Mouse (Mus musculus) hindbrain, embryonic 16.5 days (tissue): ENCODE results near the gene Tsga10ip. TPM values are rescaled to one million over a fixed set of nuclear protein-coding genes. Genes with fewer than 3 reads are reported as not detected.
A peak's percentile ranks its signal among the peaks of the same experiment; 100 is the strongest.
"Not testable (repeated sequence)": the region's sequence is repeated elsewhere in the genome, so short reads cannot be mapped to it uniquely, and the experiment has no call there.

Experiments used
- ATAC-seq: fragments of 200-750 bp; cut with Nextera tagmentation; 2 replicates; pipeline ENCODE4 v1.8.0; 2017; ENCODE audit warnings: moderate TSS enrichment, moderate library complexity
- H3K27ac ChIP-seq: fragments of 300-500 bp; sonication (generic); 2 replicates; pipeline ENCODE4 v1.5.1; 2014; ENCODE audit warnings: low read depth, mild to moderate bottlenecking, control low read depth, low read length, moderate library complexity
- H3K27me3 ChIP-seq: fragments of 300-500 bp; sonication (generic); replicated peaks from 2 replicates; pipeline ENCODE4 v1.6.1; 2014; ENCODE audit warnings: low read length; ENCODE audit not compliant: control insufficient read depth, insufficient read depth
- H3K36me3 ChIP-seq: fragments of 300-500 bp; sonication (generic); 2 replicates; pipeline ENCODE4 v1.6.1; 2014; ENCODE audit warnings: mild to moderate bottlenecking, low read length, moderate library complexity, mixed read lengths; ENCODE audit not compliant: control insufficient read depth, insufficient read depth
- H3K4me1 ChIP-seq: fragments of 300-500 bp; sonication (generic); 2 replicates; pipeline ENCODE4 v1.6.1; 2014; ENCODE audit warnings: low read depth, low read length; ENCODE audit not compliant: control insufficient read depth, insufficient read depth
- H3K4me2 ChIP-seq: fragments of 300-500 bp; sonication (generic); 2 replicates; pipeline ENCODE4 v1.6.1; 2014; ENCODE audit warnings: mild to moderate bottlenecking, low read length, control low read depth, moderate library complexity
- H3K4me3 ChIP-seq: fragments of 300-500 bp; sonication (generic); 2 replicates; pipeline ENCODE4 v1.5.1; 2014; ENCODE audit warnings: mild to moderate bottlenecking, low read length, control low read depth, moderate library complexity
- H3K9ac ChIP-seq: fragments of 300-500 bp; sonication (generic); 2 replicates; pipeline ENCODE4 v1.6.1; 2014; ENCODE audit warnings: low read depth, mild to moderate bottlenecking, control low read depth, low read length, moderate library complexity
- H3K9me3 ChIP-seq: fragments of 300-500 bp; sonication (generic); 2 replicates; pipeline ENCODE4 v1.6.1; 2014; ENCODE audit warnings: mild to moderate bottlenecking, low read length, moderate library complexity; ENCODE audit not compliant: control insufficient read depth
- WGBS: fragments of 180-500 bp; shearing (Covaris S2); extraction: QIAGEN DNeasy Blood & Tissue Kit; methylation state at CpG from one replicate; pipeline ENCODE4 v1.1.7; 2014; 5-methylcytosine and 5-hydroxymethylcytosine counted together
- polyA plus RNA-seq: library from polyadenylated mRNA; unstranded; fragments of >200 nt; fragmentation: Nextera tagmentation; extraction: Ambion mirVana; gene quantifications from 2 replicates; pipeline ENCODE4 v1.2.1, GENCODE M21; 2015

The Tsga10ip gene
- polyA plus RNA-seq, 1 experiment from 2014 or later: not detected

DNA sequence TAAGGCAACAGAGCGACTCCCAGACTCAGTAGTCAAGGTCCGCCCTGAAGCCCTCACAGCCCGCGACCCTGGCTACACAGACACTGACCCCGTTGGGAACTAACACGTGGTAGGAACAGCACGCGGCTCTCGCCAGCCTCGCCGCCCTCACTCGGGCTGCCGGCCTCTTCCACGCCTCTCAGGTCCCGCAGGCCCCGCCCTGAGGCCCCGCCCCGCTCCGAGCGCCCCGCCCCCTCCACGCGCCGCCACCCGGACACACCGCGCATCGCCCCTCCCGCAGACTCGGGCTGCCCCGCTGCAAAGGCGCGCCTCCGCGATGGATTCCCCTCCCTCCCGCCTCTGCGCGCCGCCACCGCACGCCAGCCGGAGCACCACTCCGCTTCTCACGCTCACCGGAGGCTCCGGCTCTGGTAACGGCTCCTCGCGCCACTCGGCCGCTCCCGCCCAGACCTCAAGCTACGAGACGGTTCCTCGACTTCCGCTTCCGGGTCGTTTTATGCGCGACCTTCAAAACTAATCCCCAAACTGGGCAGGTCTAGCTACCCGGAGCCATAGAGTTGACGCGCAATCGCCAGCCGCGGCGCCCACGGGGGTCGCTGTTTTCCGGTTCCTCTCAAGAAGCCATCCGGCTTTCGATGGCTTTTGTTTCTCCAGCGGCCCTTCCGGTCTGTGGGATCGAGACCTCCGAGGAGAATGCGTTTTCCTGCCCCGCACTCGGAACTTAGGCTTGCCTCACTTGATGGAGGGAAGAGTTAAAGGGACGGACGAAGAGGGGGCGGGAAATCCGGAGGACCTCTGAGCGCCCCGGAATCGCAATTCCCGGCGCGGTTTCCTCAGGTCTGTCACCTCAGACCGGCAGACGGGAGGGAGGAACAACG lies 35.9 kb downstream of the Tsga10ip start, which contains the start of gene Eif1ad:
Gene Eif1ad (plus strand): TSS at position 567 of the 878 bp plus-strand sequence.
- Histone ChIP-seq H3K27ac (peak within 1 kb of the TSS; percentile 96), H3K27me3 (no peaks in the 10 kb centered on the region), H3K4me3 (peak within 1 kb of the TSS; percentile 71), H3K4me1 (peaks cover 18% of the 10 kb centered on the region), H3K36me3 (peaks cover 24% of the 10 kb centered on the region), H3K9me3 (no peaks in the 10 kb centered on the region), H3K4me2 (peak within 1 kb of the TSS; percentile 95), H3K9ac (peak within 1 kb of the TSS; percentile 77)
- under 1% methylated on average over 72 of the region's 92 CpGs for WGBS
- peak; percentile 97 for ATAC-seq

DNA sequence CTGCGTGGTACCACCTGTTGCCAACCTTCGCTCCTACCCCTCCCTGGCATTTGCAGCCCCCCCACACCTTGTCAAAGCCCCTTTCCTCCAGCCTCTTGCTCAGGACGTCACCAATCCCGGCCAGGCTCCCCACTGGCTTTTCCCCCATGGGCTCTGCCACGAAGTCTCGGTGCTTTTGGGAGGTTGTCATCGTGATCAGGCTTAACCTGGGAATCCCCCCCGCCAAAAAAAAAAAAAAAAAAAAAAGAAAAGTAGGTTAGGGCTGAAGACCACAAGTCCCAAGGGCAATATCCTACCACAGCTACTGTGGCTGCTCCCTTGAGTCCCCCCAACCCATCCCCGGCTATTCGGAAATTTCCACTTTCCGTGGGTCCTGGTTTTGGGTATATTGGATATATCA lies 36.6 kb downstream of the Tsga10ip start:
- no peaks in the 10 kb centered on the region for H3K27me3 ChIP-seq
- no peak for ATAC-seq
- peak overlapping the region; percentile 77 for H3K9ac ChIP-seq
- WGBS: 20% methylated on average over 11 of the region's 11 CpGs
- H3K27ac ChIP-seq: peak overlapping the region; percentile 96
- H3K36me3 ChIP-seq: peaks cover 24% of the 10 kb centered on the region
- H3K4me2 ChIP-seq: peak overlapping the region; percentile 95
- H3K4me1 ChIP-seq: peaks cover 18% of the 10 kb centered on the region
- no peaks in the 10 kb centered on the region for H3K9me3 ChIP-seq
- peak overlapping the region; percentile 71 for H3K4me3 ChIP-seq

DNA sequence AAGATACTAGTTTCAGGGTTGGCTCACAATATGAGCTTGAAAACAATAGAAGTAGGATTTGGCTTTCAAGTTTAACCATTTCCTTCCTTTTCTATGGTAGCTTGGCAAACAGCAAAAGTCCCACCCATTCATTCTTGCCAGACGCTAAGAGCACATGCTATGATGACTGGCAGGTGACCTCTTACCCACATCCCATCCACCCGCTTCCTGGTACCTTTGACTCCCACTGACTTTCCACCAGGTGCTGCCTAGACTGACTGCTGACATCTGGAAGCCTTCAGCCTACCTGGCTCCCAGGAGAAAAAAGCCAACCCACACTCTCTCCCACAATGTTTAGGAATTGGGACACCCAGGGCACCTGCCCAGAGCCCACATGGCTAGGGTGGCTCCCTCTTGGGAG lies 38.2 kb downstream of the Tsga10ip start:
- Histone ChIP-seq H3K9me3 (no peaks in the 10 kb centered on the region), H3K4me2 (no peak overlapping the region), H3K36me3 (peaks cover 11% of the 10 kb centered on the region), H3K9ac (no peak overlapping the region), H3K4me1 (peaks cover 18% of the 10 kb centered on the region), H3K27me3 (no peaks in the 10 kb centered on the region), H3K27ac (no peak overlapping the region), H3K4me3 (no peak overlapping the region)
- no peak for ATAC-seq
- WGBS: 92% methylated on average over 2 of the region's 2 CpGs

DNA sequence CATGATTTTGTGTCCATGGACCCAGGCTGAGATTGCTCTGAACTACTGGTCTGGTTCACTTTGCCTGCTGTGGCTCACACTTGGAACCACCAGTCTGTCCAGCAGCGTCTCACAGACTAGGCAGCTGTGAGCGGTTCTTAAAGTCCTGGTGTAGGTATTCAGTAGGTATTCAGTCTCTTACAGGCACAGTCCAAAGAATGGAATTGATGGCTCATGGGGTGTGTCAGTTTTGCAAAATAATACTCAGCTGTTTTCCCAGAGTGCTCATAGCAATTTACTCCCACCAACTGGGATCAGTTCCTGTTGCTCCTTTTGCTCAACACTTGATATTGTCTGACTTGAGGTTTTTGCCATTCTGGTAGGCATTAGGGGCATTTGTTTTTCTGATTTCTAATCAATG lies 40.1 kb downstream of the Tsga10ip start:
- no peak for ATAC-seq
- no peaks in the 10 kb centered on the region for H3K9me3 ChIP-seq
- no peak overlapping the region for H3K4me3 ChIP-seq
- no peak overlapping the region for H3K9ac ChIP-seq
- H3K27ac ChIP-seq: no peak overlapping the region
- H3K4me2 ChIP-seq: no peak overlapping the region
- no peaks in the 10 kb centered on the region for H3K27me3 ChIP-seq
- WGBS: 86% methylated on average over 2 of the region's 2 CpGs
- peaks cover 6% of the 10 kb centered on the region for H3K4me1 ChIP-seq
- peaks cover 5% of the 10 kb centered on the region; the same call in 1 of the 2 replicates for H3K36me3 ChIP-seq

DNA sequence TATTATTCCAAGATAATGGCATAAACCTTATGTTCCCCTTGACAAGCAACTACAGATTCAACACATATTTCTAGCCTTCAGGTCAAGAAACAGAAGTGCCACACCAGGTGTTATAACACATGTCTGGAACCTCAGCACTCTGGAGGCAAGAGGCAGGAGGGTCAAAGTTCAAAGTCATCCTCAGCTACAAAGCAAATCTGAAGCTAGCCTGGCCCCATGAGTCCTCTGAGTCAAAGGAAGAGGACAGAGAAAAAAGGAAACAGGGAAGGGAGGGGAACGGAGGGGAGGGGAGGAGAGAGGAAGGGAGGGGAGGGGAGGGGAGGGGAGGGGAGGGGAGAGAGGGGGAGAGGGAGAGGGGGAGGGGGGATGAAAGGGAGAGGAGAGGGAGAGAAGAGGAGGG lies 46.2 kb downstream of the Tsga10ip start:
- no peak overlapping the region for H3K4me2 ChIP-seq

DNA sequence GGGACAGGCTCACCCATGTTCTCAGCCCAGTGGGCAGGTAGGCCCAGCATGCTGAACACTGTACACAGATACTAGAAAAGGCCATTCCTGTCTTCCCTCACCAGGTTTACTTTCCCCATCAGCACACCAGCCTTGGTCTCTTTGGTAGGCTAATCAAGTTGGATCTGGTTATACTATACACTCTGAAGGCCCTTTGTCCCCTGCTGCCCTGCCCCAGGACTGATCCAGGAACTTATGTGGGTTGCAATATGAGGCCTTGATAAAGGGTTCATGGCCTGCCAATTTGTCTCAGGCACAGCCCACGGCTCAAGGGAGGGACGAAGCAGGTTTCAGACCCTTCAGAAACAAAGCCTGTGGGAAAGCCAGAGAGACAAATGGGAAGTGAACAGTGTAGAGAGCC lies 48.7 kb downstream of the Tsga10ip start:
- H3K4me3 ChIP-seq: no peak overlapping the region
- H3K36me3 ChIP-seq: no peaks in the 10 kb centered on the region

More for the DNA sequence above, 46.2 kb downstream of the Tsga10ip start:
- no peak overlapping the region for H3K27ac ChIP-seq
- H3K9me3 ChIP-seq: no peaks in the 10 kb centered on the region
- no CpG with 5 or more reads among the region's 1 CpGs for WGBS
- no peak for ATAC-seq
- no peak overlapping the region for H3K9ac ChIP-seq
- H3K4me1 ChIP-seq: no peaks in the 10 kb centered on the region
- H3K27me3 ChIP-seq: no peaks in the 10 kb centered on the region
- H3K36me3 ChIP-seq: no peaks in the 10 kb centered on the region
- H3K4me3 ChIP-seq: no peak overlapping the region

DNA sequence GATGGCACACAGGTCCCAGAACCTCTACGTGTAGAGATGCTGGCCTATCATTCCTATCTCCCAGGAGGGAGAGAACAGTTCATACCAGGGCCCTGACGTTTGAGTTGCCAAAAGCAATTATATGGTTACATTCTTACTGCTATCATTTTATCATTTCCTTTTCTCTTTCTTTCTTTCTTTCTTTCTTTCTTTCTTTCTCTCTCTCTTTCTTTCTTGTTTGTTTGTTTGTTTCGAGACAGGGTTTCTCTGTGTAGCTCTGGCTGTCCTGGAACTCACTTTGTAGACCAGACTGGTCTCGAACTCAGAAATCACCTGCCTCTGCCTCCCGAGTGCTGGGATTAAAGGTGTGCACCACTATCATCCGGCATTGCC lies 52.8 kb downstream of the Tsga10ip start, which contains the start of gene Cst6:
Gene Cst6 (minus strand): TSS at position 73 of the 372 bp plus-strand sequence.
- not testable (repeated sequence) for ATAC-seq, H3K27me3 ChIP-seq, H3K4me1 ChIP-seq, H3K27ac ChIP-seq, H3K9me3 ChIP-seq, H3K36me3 ChIP-seq
- H3K9ac ChIP-seq: peak within 1 kb of the TSS; percentile 75
- peak within 1 kb of the TSS; percentile 42 for H3K4me3 ChIP-seq
- WGBS: 62% methylated on average over 6 of the region's 6 CpGs
- peak within 1 kb of the TSS; percentile 81 for H3K4me2 ChIP-seq

More for the DNA sequence above, 48.7 kb downstream of the Tsga10ip start:
- Histone ChIP-seq H3K27me3 (no peaks in the 10 kb centered on the region), H3K27ac (no peak overlapping the region), H3K9ac (no peak overlapping the region), H3K9me3 (no peaks in the 10 kb centered on the region), H3K4me2 (no peak overlapping the region), H3K4me1 (peaks cover 6% of the 10 kb centered on the region)
- 88% methylated on average over 2 of the region's 2 CpGs for WGBS
- ATAC-seq: no peak

DNA sequence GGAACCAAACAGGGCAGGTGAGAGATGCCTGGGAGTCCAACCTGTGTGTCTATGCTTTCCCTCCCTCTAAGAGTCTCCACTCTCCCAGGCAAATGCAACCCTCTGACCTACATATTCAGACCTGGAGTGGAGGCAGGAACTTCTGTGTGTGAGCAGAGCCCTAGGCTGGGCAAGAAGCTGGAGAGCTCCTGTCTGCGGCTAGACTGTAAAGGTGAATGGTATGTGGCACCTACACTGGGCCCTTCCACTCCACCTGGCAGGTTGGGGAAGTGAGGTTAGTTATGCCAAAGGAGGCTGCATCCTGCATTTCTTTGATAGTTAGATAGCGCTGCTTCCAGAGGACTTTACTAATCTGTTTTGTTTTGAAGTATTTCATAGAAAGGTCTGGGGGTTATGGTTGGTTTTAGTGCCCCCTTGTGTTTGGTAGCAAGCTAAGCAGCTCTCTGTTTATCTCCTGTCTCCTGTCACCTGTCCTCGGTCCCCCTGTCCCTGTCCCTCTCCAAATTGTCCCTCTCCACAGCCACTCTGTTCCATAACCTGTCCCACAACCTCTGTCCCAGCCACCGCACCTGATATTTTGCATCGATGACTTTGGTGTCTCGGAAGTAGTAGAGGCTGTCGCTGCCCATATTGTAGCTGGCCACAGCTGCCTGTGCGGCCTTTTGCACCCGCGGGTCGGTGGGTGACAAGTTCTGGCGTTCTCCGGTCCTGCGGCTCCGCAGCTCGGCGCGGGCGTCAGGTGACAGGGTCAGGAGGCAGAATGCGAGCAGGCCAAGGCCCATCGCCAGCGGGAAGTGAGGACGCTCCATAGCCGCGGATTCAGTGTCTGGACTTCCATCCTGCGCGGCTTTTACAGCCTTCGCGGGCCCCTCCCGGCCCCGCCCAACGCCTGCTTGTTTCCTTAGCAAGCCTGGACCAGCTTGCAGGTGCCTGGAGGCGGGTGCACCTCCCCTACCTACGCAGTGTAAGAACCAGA lies 53.5 kb downstream of the Tsga10ip start:
- Histone ChIP-seq H3K27me3 (no peaks in the 10 kb centered on the region), H3K4me2 (peak overlapping the region; percentile 81), H3K9ac (peak overlapping the region; percentile 75), H3K9me3 (no peaks in the 10 kb centered on the region), H3K4me1 (peaks cover 8% of the 10 kb centered on the region), H3K36me3 (no peaks in the 10 kb centered on the region), H3K4me3 (peak overlapping the region; percentile 42), H3K27ac (no peak overlapping the region)
- peak; percentile 73 for ATAC-seq
- 5% methylated on average over 34 of the region's 34 CpGs for WGBS

DNA sequence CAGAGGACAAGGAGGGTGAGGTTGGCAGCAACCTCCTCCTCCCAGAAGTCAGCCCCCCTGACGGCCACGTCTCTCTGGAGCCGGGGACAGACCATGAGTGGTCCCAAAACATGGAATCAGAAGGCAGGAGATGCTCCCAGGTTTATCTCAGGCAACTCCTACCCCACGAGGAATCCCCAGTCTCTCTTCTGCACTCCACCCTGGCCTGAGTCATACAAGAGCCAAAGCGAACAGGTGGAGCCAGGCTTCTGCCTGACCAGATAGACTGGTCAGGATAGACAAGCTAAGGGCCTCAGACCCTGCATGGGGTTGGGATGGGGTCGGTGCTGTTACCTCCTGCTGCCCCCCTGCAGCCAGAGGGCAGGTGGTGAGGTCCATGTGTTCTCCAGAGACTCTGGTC lies 54.3 kb downstream of the Tsga10ip start:
- no peaks in the 10 kb centered on the region for H3K27me3 ChIP-seq
- no peak overlapping the region for H3K4me3 ChIP-seq
- no peaks in the 10 kb centered on the region for H3K9me3 ChIP-seq
- WGBS: 79% methylated on average over 6 of the region's 6 CpGs
- peaks cover 8% of the 10 kb centered on the region for H3K4me1 ChIP-seq
- no peak for ATAC-seq
- no peak overlapping the region for H3K27ac ChIP-seq
- no peaks in the 10 kb centered on the region for H3K36me3 ChIP-seq
- H3K9ac ChIP-seq: no peak overlapping the region
- no peak overlapping the region for H3K4me2 ChIP-seq
